9 mouse cellular contexts compared by ENCODE assay signal in genomic region chr8:121220103-121220899, GRCm38 (mm10).
A peak's percentile ranks its signal among the peaks of the same experiment; 100 is the strongest.
DNase-seq lines count a peak whose midpoint lies in the region; ATAC-seq and TF ChIP-seq lines count a peak whose summit lies in the region.
"Had no signal": no experiment of that assay in that cellular context is flagged by ENCODE, and none has a peak within 500 bp of the region (broad histone marks: within the 10 kb centered on the region; RNA-seq: fewer than 3 reads in every experiment).

No protein-coding gene starts in this region.

- no peaks in the 10 kb centered on the region for H3K36me3 ChIP-seq in kidney, embryonic 15.5 days
- no peaks in the 10 kb centered on the region for H3K36me3 ChIP-seq in embryonic facial prominence, embryonic 14.5 days (ENCODE audit: control insufficient read depth, insufficient read depth, low read length)
- no peaks in the 10 kb centered on the region for H3K36me3 ChIP-seq in myocyte (ENCODE audit: control insufficient read depth, insufficient read depth)

- WGBS in kidney, embryonic 15.5 days, result 31% methylated on average over 33 of the region's 33 CpGs
- WGBS in embryonic facial prominence, embryonic 14.5 days, result 18% methylated on average over 33 of the region's 33 CpGs

- H3K4me2 ChIP-seq in kidney, embryonic 15.5 days, result peak overlapping the region; percentile 37
- peak overlapping the region; percentile 17; the same call in 1 of the 2 replicates for H3K4me2 ChIP-seq in embryonic facial prominence, embryonic 14.5 days (ENCODE audit: low read depth, low read length)
- peak overlapping the region; percentile 6 for H3K4me2 ChIP-seq in myocyte (ENCODE audit: low read depth)

- H3K27ac ChIP-seq in kidney, embryonic 15.5 days, result peak overlapping the region; percentile 82
- no peak overlapping the region for H3K27ac ChIP-seq in embryonic facial prominence, embryonic 14.5 days (replicated peaks; ENCODE audit: low read depth, low read length)
- no peak overlapping the region for H3K27ac ChIP-seq in left cerebral cortex, adult 2 months

- no peak overlapping the region for H3ac ChIP-seq in myocyte (ENCODE audit: control insufficient read depth, insufficient read length)

- H3K9me3 ChIP-seq in kidney, embryonic 15.5 days (replicated peaks), result 0 out of 2 replicates have a peak, but pooled peaks cover under 1% of the 10 kb centered on the region
- no peaks in the 10 kb centered on the region for H3K9me3 ChIP-seq in embryonic facial prominence, embryonic 14.5 days (ENCODE audit: control insufficient read depth, low read length)

- TF ChIP-seq CTCF in left cerebral cortex, adult 2 months (IDR thresholded peaks at IDR 0.05), result no peak

- H3K79me2 ChIP-seq in myocyte (ENCODE audit: control insufficient read depth, insufficient read depth), result no peaks in the 10 kb centered on the region

- H3K9ac ChIP-seq in kidney, embryonic 15.5 days, result no peak overlapping the region
- no peak overlapping the region for H3K9ac ChIP-seq in embryonic facial prominence, embryonic 14.5 days (ENCODE audit: low read depth, low read length)

- intact Hi-C loops in left cerebral cortex, adult 2 months (cut with DNase I), result no loop called here

- no peak overlapping the region for H3K4me3 ChIP-seq in kidney, embryonic 15.5 days (replicated peaks)
- no peak overlapping the region for H3K4me3 ChIP-seq in embryonic facial prominence, embryonic 14.5 days (ENCODE audit: low read depth, low read length)
- H3K4me3 ChIP-seq in myocyte, result no peak overlapping the region
- no peak overlapping the region for H3K4me3 ChIP-seq in left cerebral cortex, adult 2 months

- DNase-seq in kidney, adult 9 months, result no peak
- peak; percentile 33 for DNase-seq in R1 (ENCODE audit: low read depth, low spot score)
- DNase-seq in embryonic facial prominence, embryonic 14.5 days (ENCODE audit: low spot score), result peak; percentile 62
- no peak for DNase-seq in urinary bladder, postnatal 25 days (ENCODE audit: low spot score)
- no peak for DNase-seq in adrenal gland, adult (ENCODE audit: inconsistent age in 2 of 2, low spot score in 1 of 2)
- no peak for DNase-seq in left cerebral cortex, adult 2 months (ENCODE audit: extremely low spot score in 1 of 2, low spot score in 2 of 2)
- DNase-seq: right cerebral cortex, postnatal 4 days had no signal

- no peak for TF ChIP-seq POLR2A in myocyte (IDR thresholded peaks at IDR 0.05; ENCODE audit: insufficient read length, low read depth)

- peak; percentile 68 for ATAC-seq in kidney, embryonic 15.5 days (replicated peaks; ENCODE audit: low FRiP score)
- ATAC-seq in embryonic facial prominence, embryonic 14.5 days (ENCODE audit: low read depth), result peak; percentile 61

- peaks cover 17% of the 10 kb centered on the region for H3K27me3 ChIP-seq in kidney, embryonic 15.5 days
- H3K27me3 ChIP-seq in embryonic facial prominence, embryonic 14.5 days (replicated peaks; ENCODE audit: control insufficient read depth, insufficient read depth, low read length), result peaks cover 12% of the 10 kb centered on the region; the same call in 1 of the 2 replicates
- no peaks in the 10 kb centered on the region for H3K27me3 ChIP-seq in myocyte (ENCODE audit: control insufficient read depth, insufficient read depth, insufficient read length)

- peaks cover 25% of the 10 kb centered on the region for H3K4me1 ChIP-seq in kidney, embryonic 15.5 days
- H3K4me1 ChIP-seq in embryonic facial prominence, embryonic 14.5 days (ENCODE audit: control insufficient read depth, insufficient read depth, low read length), result peaks cover 18% of the 10 kb centered on the region

TF ChIP-seq in myocyte, 11 proteins besides CTCF, POLR2A, EP300 and RAD21:
- TF ChIP-seq MYOD1 (IDR thresholded peaks at IDR 0.05; ENCODE audit: control insufficient read depth in 1 of 3, insufficient read length in 2 of 3, low read depth in 2 of 3) (no peak), REST (IDR thresholded peaks at IDR 0.05; ENCODE audit: insufficient read depth, insufficient read length) (no peak), E2F4 (IDR thresholded peaks at IDR 0.05; ENCODE audit: insufficient read depth) (no peak), POLR2AphosphoS2 (IDR thresholded peaks at IDR 0.05; ENCODE audit: insufficient read length, low read depth) (no peak), TCF12 (IDR thresholded peaks at IDR 0.05; ENCODE audit: insufficient read depth, poor library complexity, severe bottlenecking) (no peak), CEBPB (IDR thresholded peaks at IDR 0.05; ENCODE audit: insufficient read depth, poor library complexity, severe bottlenecking) (no peak), MAX (IDR thresholded peaks at IDR 0.05; ENCODE audit: low read depth) (no peak), USF1 (IDR thresholded peaks at IDR 0.05; ENCODE audit: low read depth) (no peak), TCF3 (IDR thresholded peaks at IDR 0.05; ENCODE audit: insufficient read length, low read depth) (no peak), MYOG (IDR thresholded peaks at IDR 0.05; ENCODE audit: control insufficient read depth in 1 of 3, insufficient read depth in 1 of 3, insufficient read length in 2 of 3, low read depth in 2 of 3) (no peak), SRF (IDR thresholded peaks at IDR 0.05; ENCODE audit: control insufficient read depth, insufficient read length, low read depth) (no peak)

Comparison
In these comparisons a context has a peak if more than half of its experiments do, and no peak if none do; other contexts are left out.
1. DNase-seq: peak in R1 (single experiment) and embryonic facial prominence, embryonic 14.5 days (single experiment); none in kidney, adult 9 months (single experiment), urinary bladder, postnatal 25 days (single experiment), adrenal gland, adult (0 of 2) and left cerebral cortex, adult 2 months (0 of 2).
2. Peak in every context shown above with its lines, with median percentiles within 50 percentile points of each other: H3K4me2 ChIP-seq.